Mouse (Mus musculus) lung, adult 10 weeks (tissue): ENCODE measurements around the gene Gm20388. TPM values are rescaled to one million over a fixed set of nuclear protein-coding genes. Genes with fewer than 3 reads are reported as not detected.

Experiments
- polyA plus RNA-seq: library from polyadenylated mRNA; stranded (reverse); fragments of 350-450 nt; fragmentation: Illumina TruSeq; extraction: RNeasy Lipid Tissue Mini Kit (QIAGEN cat#74804); gene quantifications from one replicate; pipeline ENCODE4 v1.2.3, GENCODE M21; 2014; ENCODE audit warnings: low read depth, low replicate concordance; ENCODE audit not compliant: insufficient read depth

Gm20388 gene
- polyA plus RNA-seq, 1 experiment from 2014 or later = 25.6 TPM

GRCm38 (mm10) chr8:123477737-123478258, 3567.2 kb downstream of the Gm20388 start, which contains the start of gene Afg3l1:
TSS of gene Afg3l1 (plus strand) at chr8:123477903.

GRCm38 (mm10) chr8:123514781-123515539, 3604.3 kb downstream of the Gm20388 start, which contains the start of gene Dbndd1:
TSS of gene Dbndd1 (minus strand) at chr8:123515463.

GRCm38 (mm10) chr8:123518667-123519066, 3608.0 kb downstream of the Gm20388 start, which contains the start of gene Gas8:
TSS of gene Gas8 (plus strand) at chr8:123518834.

GRCm38 (mm10) chr8:123653308-123653993, 3742.8 kb downstream of the Gm20388 start, which contains the start of gene Rhou:
TSS of gene Rhou (plus strand) at chr8:123653929.

GRCm38 (mm10) chr8:123805718-123806373, 3895.2 kb downstream of the Gm20388 start, which contains the start of gene Rab4a:
TSS of gene Rab4a (plus strand) at chr8:123805985.

GRCm38 (mm10) chr8:123859648-123860259, 3949.1 kb downstream of the Gm20388 start, which contains the start of gene Ccsap:
TSS of gene Ccsap (minus strand) at chr8:123860209.

GRCm38 (mm10) chr8:123894502-123895097, 3984.0 kb downstream of the Gm20388 start, which contains the start of gene Acta1:
TSS of gene Acta1 (minus strand) at chr8:123894751.

GRCm38 (mm10) chr8:123948942-123949685, 4038.5 kb downstream of the Gm20388 start, which contains the start of gene Nup133:
TSS of gene Nup133 (minus strand) at chr8:123949265.

GRCm38 (mm10) chr8:123982826-123983400, 4072.3 kb downstream of the Gm20388 start, which contains the start of gene Abcb10:
TSS of gene Abcb10 (minus strand) at chr8:123983122.

GRCm38 (mm10) chr8:124021237-124022227, 4110.9 kb downstream of the Gm20388 start, which contains the start of the genes Taf5l and Urb2:
TSS of gene Taf5l (minus strand) at chr8:124021397.
TSS of gene Urb2 (plus strand) at chr8:124021508.

GRCm38 (mm10) chr8:124231176-124231484, 4320.5 kb downstream of the Gm20388 start, which contains the start of gene Galnt2:
TSS of gene Galnt2 (plus strand) at chr8:124231391.

Other genes starting within 250 kb of the Gm20388 start
- gene Wfdc1, start 244.5 kb upstream of the Gm20388 start, polyA plus RNA-seq = 42.1 TPM
- 3.5 TPM for gene Atp2c2, start 210.8 kb upstream of the Gm20388 start, polyA plus RNA-seq
- gene Tldc1, start 132.4 kb upstream of the Gm20388 start, polyA plus RNA-seq = 5.7 TPM
- 94.1 TPM for gene Cotl1, start 70.3 kb upstream of the Gm20388 start, polyA plus RNA-seq
- 4.5 TPM for gene Klhl36, start 48.6 kb upstream of the Gm20388 start, polyA plus RNA-seq
- 25.2 TPM for gene Usp10, start 481 bp upstream of the Gm20388 start, polyA plus RNA-seq
- 32.0 TPM for gene Crispld2, start 81.6 kb downstream of the Gm20388 start, polyA plus RNA-seq
- gene Zdhhc7, start 190.6 kb downstream of the Gm20388 start, polyA plus RNA-seq = 20.8 TPM
- gene 6430548M08Rik, start 203.3 kb downstream of the Gm20388 start, polyA plus RNA-seq = 29.8 TPM